Mouse (Mus musculus): ENCODE data around the gene Acoxl. TPM values are rescaled to one million over a fixed set of nuclear protein-coding genes. Genes with fewer than 3 reads are reported as not detected.

Acoxl gene
- polyA plus RNA-seq, 1 experiment, result 1.7 TPM

DNA sequence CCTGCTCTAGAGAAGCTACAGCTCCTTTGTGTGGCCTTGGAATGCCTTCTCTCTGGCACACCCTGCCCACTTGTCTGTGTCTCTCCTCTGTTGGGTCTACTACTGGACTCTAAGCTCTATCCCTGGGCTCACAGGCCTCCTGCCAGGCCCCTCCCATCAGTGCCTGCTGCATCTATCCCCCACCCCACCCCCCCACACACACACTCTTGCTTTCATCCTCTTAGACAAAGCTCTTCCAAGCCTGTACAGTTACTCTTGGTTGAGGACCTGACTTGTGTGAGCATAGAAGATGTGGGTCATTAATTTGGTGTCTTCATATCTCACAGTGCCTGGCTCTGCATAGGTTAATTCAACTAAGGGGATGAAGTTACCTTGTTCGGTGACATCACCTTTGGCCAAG is 137.6 kb downstream of the Acoxl start:
- no peak for DNase-seq
- 90% methylated on average over 1 of the region's 1 CpGs for whole genome bisulfite sequencing
- TF ChIP-seq CTCF (IDR thresholded peaks at IDR 0.05; ENCODE audit: borderline replicate concordance, control insufficient read depth, extremely low read depth, insufficient read depth, low read length, poor library complexity) (no peak), POLR2A (IDR thresholded peaks at IDR 0.05; ENCODE audit: control insufficient read depth, extremely low read depth, insufficient read depth, low read length, poor library complexity) (no peak)
- no peaks in the 10 kb centered on the region; the same call in 1 of the 2 replicates for H3K4me1 ChIP-seq (replicated peaks; ENCODE audit: control insufficient read depth, insufficient read depth, low read length)
- H3K27ac ChIP-seq (ENCODE audit: control insufficient read depth, insufficient read depth, low read length), result no peak overlapping the region
- H3K36me3 ChIP-seq (ENCODE audit: control insufficient read depth, insufficient read depth, low read length), result no peaks in the 10 kb centered on the region
- no peak overlapping the region for H3K4me3 ChIP-seq (ENCODE audit: control insufficient read depth, insufficient read depth, low read length)
- no peaks in the 10 kb centered on the region for H3K27me3 ChIP-seq (ENCODE audit: control insufficient read depth, insufficient read depth, low read length)

GRCm38 (mm10) chr2:127978601-127979230 is 140.0 kb downstream of the Acoxl start:
- no peak overlapping the region for H3K27ac ChIP-seq (ENCODE audit: control insufficient read depth, insufficient read depth, low read length)
- WGBS, result 97% methylated on average over 7 of the region's 7 CpGs
- H3K27me3 ChIP-seq (ENCODE audit: control insufficient read depth, insufficient read depth, low read length), result no peaks in the 10 kb centered on the region
- TF ChIP-seq POLR2A (IDR thresholded peaks at IDR 0.05; ENCODE audit: control insufficient read depth, extremely low read depth, insufficient read depth, low read length, poor library complexity) (no peak), CTCF (IDR thresholded peaks at IDR 0.05; ENCODE audit: borderline replicate concordance, control insufficient read depth, extremely low read depth, insufficient read depth, low read length, poor library complexity) (no peak)
- no peak for DNase-seq
- H3K4me1 ChIP-seq (replicated peaks; ENCODE audit: control insufficient read depth, insufficient read depth, low read length), result no peaks in the 10 kb centered on the region; the same call in 1 of the 2 replicates
- H3K36me3 ChIP-seq (ENCODE audit: control insufficient read depth, insufficient read depth, low read length), result no peaks in the 10 kb centered on the region
- no peak overlapping the region for H3K4me3 ChIP-seq (ENCODE audit: control insufficient read depth, insufficient read depth, low read length)

- 97% methylated on average over 3 of the region's 3 CpGs for WGBS
These were observed 143.9 kb downstream of the Acoxl start for GRCm38 (mm10) chr2:127982610-127983009.

GRCm38 (mm10) chr2:127983301-127983700 is 144.6 kb downstream of the Acoxl start:
- TF ChIP-seq POLR2A (IDR thresholded peaks at IDR 0.05; ENCODE audit: control insufficient read depth, extremely low read depth, insufficient read depth, low read length, poor library complexity), result no peak
- TF ChIP-seq CTCF (IDR thresholded peaks at IDR 0.05; ENCODE audit: borderline replicate concordance, control insufficient read depth, extremely low read depth, insufficient read depth, low read length, poor library complexity), result no peak
- no peak overlapping the region for H3K27ac ChIP-seq (ENCODE audit: control insufficient read depth, insufficient read depth, low read length)
- WGBS, result 85% methylated on average over 4 of the region's 4 CpGs
- no peaks in the 10 kb centered on the region for H3K27me3 ChIP-seq (ENCODE audit: control insufficient read depth, insufficient read depth, low read length)
- DNase-seq, result no peak
- H3K36me3 ChIP-seq (ENCODE audit: control insufficient read depth, insufficient read depth, low read length), result no peaks in the 10 kb centered on the region
- H3K4me1 ChIP-seq (replicated peaks; ENCODE audit: control insufficient read depth, insufficient read depth, low read length), result no peaks in the 10 kb centered on the region; the same call in 1 of the 2 replicates
- no peak overlapping the region for H3K4me3 ChIP-seq (ENCODE audit: control insufficient read depth, insufficient read depth, low read length)

More at GRCm38 (mm10) chr2:127982610-127983009, 143.9 kb downstream of the Acoxl start:
- H3K4me1 ChIP-seq (replicated peaks; ENCODE audit: control insufficient read depth, insufficient read depth, low read length), result no peaks in the 10 kb centered on the region; the same call in 1 of the 2 replicates
- H3K27ac ChIP-seq (ENCODE audit: control insufficient read depth, insufficient read depth, low read length), result no peak overlapping the region
- H3K4me3 ChIP-seq (ENCODE audit: control insufficient read depth, insufficient read depth, low read length), result no peak overlapping the region
- DNase-seq, result no peak
- H3K27me3 ChIP-seq (ENCODE audit: control insufficient read depth, insufficient read depth, low read length), result no peaks in the 10 kb centered on the region
- TF ChIP-seq POLR2A (IDR thresholded peaks at IDR 0.05; ENCODE audit: control insufficient read depth, extremely low read depth, insufficient read depth, low read length, poor library complexity), result no peak
- no peak for TF ChIP-seq CTCF (IDR thresholded peaks at IDR 0.05; ENCODE audit: borderline replicate concordance, control insufficient read depth, extremely low read depth, insufficient read depth, low read length, poor library complexity)
- no peaks in the 10 kb centered on the region for H3K36me3 ChIP-seq (ENCODE audit: control insufficient read depth, insufficient read depth, low read length)

GRCm38 (mm10) chr2:127983981-127984380 is 145.3 kb downstream of the Acoxl start:
- Histone ChIP-seq H3K4me3 (ENCODE audit: control insufficient read depth, insufficient read depth, low read length) (no peak overlapping the region), H3K4me1 (replicated peaks; ENCODE audit: control insufficient read depth, insufficient read depth, low read length) (no peaks in the 10 kb centered on the region; the same call in 1 of the 2 replicates), H3K27ac (ENCODE audit: control insufficient read depth, insufficient read depth, low read length) (no peak overlapping the region), H3K36me3 (ENCODE audit: control insufficient read depth, insufficient read depth, low read length) (no peaks in the 10 kb centered on the region), H3K27me3 (ENCODE audit: control insufficient read depth, insufficient read depth, low read length) (no peaks in the 10 kb centered on the region)
- WGBS, result 100% methylated on average over 1 of the region's 1 CpGs
- no peak for DNase-seq
- TF ChIP-seq CTCF (IDR thresholded peaks at IDR 0.05; ENCODE audit: borderline replicate concordance, control insufficient read depth, extremely low read depth, insufficient read depth, low read length, poor library complexity) (no peak), POLR2A (IDR thresholded peaks at IDR 0.05; ENCODE audit: control insufficient read depth, extremely low read depth, insufficient read depth, low read length, poor library complexity) (no peak)

DNA sequence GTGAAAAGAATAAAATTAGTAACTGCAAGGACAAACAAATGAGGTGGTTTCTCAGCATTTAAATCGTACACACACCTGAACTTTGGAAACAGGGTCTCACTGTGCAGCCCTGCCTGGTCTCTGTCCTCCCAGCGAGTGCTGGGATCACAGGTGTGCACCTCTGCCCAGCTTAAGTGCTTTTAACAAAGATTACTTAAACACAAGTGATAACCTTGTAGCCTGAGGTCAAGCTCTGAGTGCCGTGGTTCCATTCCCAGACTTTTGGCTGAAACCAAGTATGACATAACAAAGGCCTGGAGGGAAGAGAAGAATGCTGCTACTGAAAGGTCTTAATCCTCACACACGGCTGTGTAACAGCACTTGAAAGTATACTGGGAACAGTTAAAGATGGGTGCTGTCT is 149.0 kb downstream of the Acoxl start:
- no peak for DNase-seq
- H3K4me3 ChIP-seq (ENCODE audit: control insufficient read depth, insufficient read depth, low read length), result no peak overlapping the region
- no peaks in the 10 kb centered on the region for H3K27me3 ChIP-seq (ENCODE audit: control insufficient read depth, insufficient read depth, low read length)
- no peak for TF ChIP-seq CTCF (IDR thresholded peaks at IDR 0.05; ENCODE audit: borderline replicate concordance, control insufficient read depth, extremely low read depth, insufficient read depth, low read length, poor library complexity)
- TF ChIP-seq POLR2A (IDR thresholded peaks at IDR 0.05; ENCODE audit: control insufficient read depth, extremely low read depth, insufficient read depth, low read length, poor library complexity), result no peak
- no peaks in the 10 kb centered on the region for H3K36me3 ChIP-seq (ENCODE audit: control insufficient read depth, insufficient read depth, low read length)
- 90% methylated on average over 4 of the region's 4 CpGs for WGBS
- no peaks in the 10 kb centered on the region for H3K4me1 ChIP-seq (replicated peaks; ENCODE audit: control insufficient read depth, insufficient read depth, low read length)
- H3K27ac ChIP-seq (ENCODE audit: control insufficient read depth, insufficient read depth, low read length), result no peak overlapping the region
